Mouse (Mus musculus): ENCODE measurements around the gene Amelx. TPM values are rescaled to one million over a fixed set of nuclear protein-coding genes. Genes with fewer than 3 reads are reported as not detected.

The Amelx gene
- not detected in 2 replicates for polyA plus RNA-seq (2012; rRNA removed)

DNA sequence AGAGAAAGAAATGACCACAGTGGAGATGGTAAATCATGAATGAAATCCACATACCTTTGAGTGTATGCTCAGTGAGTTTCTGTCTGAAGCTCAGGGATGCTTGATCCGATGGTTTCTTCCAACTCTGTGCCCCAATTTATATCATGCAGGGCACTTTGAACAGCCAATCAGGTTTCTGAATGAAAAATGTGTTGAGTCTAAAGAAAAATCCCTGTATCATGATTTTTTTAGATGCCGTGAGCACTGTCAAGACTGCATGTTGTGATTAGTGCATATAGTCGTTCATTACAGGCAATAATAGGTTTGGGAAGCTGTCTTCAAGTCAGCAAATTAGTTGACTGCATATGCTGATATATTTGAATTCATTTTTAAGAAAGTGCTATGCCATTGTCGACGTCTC is at the start of gene Amelx:
Gene Amelx, minus strand, starts transcription at position 101 of the 400 bp plus-strand sequence.
- Histone ChIP-seq H3K4me3 (replicated peaks; ENCODE audit: extremely low read depth, low read depth, low read length) (no peak within 1 kb of the TSS), H3K4me1 (ENCODE audit: control insufficient read depth, insufficient read depth, low read length) (no peaks in the 10 kb centered on the region)
- no peak for TF ChIP-seq POLR2A (IDR thresholded peaks at IDR 0.05; ENCODE audit: borderline replicate concordance, extremely low read depth, low read depth, low read length)
- no peak for TF ChIP-seq CTCF (IDR thresholded peaks at IDR 0.05; ENCODE audit: insufficient read depth, low read length)
- DNase-seq: no peak
- 78% methylated on average over 5 of the region's 5 CpGs for WGBS

DNA sequence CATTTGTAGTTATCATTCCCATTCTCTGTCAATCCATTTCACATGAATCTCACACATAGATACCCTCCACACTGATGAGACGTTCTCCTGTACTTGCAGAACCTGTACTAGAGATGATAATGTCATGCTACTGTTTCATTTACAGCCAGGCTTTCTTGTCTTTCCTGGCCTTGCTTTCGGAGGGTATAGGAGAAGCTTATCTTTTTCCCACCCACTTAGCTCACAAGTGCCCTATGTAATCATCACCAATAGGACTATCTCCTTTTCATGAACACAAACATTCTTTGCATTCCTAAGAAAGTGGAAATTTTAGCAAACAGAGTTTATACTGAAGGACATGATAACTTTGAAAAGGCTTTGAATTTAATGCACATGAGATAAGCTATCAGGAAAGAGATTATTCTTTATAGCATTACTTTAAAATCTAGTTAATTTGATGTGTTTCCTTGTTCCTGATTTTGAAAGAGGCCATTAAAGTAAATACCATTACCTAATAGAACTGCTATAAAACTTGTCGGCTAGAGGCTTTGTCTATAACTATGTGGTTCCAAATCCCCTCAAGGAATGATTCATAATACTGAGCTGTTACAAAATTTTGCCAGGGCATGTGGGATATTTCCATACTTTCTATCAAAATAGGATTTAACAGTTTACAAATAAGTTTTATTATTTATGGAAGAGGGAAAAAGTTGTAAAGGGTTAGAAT is 35.5 kb upstream of the Amelx start:
- WGBS: 55% methylated on average over 3 of the region's 3 CpGs
- no peak overlapping the region for H3K4me3 ChIP-seq (replicated peaks; ENCODE audit: extremely low read depth, low read depth, low read length)
- DNase-seq: no peak
- no peak for TF ChIP-seq CTCF (IDR thresholded peaks at IDR 0.05; ENCODE audit: insufficient read depth, low read length)
- no peak for TF ChIP-seq POLR2A (IDR thresholded peaks at IDR 0.05; ENCODE audit: borderline replicate concordance, extremely low read depth, low read depth, low read length)
- H3K4me1 ChIP-seq (ENCODE audit: control insufficient read depth, insufficient read depth, low read length): no peaks in the 10 kb centered on the region

DNA sequence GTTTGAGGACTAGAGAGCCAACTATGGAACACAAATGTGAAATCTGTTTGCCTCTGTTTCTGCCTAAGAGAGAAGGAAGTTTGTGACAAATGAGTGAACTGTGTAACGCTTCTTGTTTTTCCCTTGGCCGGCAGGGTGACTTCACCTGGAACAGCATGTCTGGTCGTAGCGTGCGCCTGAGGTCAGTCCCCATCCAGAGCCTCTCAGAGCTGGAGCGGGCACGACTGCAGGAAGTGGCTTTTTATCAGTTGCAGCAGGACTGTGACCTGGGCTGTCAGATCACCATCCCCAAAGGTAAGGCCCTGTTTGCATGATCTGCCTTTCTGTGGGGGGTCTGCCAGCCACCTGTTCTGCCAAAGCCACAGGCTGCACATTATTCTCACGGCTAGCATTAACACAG is 33.1 kb upstream of the Amelx start:
- DNase-seq: no peak
- no peak for TF ChIP-seq CTCF (IDR thresholded peaks at IDR 0.05; ENCODE audit: insufficient read depth, low read length)
- no peak for TF ChIP-seq POLR2A (IDR thresholded peaks at IDR 0.05; ENCODE audit: borderline replicate concordance, extremely low read depth, low read depth, low read length)

DNA sequence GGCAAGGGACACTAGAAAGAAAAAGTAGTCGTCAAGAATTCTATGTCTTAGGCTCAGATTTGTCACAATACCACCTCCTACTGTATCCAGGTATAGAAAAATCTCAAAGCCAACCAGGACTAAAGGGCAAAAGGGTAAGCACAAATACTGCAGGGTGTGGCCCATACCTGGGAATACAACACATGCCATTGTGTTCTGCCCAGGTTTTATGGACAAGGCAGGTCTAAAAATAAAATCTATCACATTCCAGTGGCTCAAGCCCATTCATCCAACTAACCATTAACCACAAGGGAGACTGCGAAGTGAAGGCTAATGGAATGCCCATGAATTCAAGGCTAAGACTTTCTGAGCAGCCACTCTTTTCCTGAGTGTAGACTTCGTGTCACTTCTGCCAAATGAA is 23.0 kb upstream of the Amelx start:
- 54% methylated on average over 3 of the region's 3 CpGs for WGBS
- TF ChIP-seq CTCF (IDR thresholded peaks at IDR 0.05; ENCODE audit: insufficient read depth, low read length) (no peak), POLR2A (IDR thresholded peaks at IDR 0.05; ENCODE audit: borderline replicate concordance, extremely low read depth, low read depth, low read length) (no peak)
- DNase-seq: no peak
- Histone ChIP-seq H3K4me3 (replicated peaks; ENCODE audit: extremely low read depth, low read depth, low read length) (no peak overlapping the region), H3K4me1 (ENCODE audit: control insufficient read depth, insufficient read depth, low read length) (no peaks in the 10 kb centered on the region)

More for the DNA sequence above, 33.1 kb upstream of the Amelx start:
- no peaks in the 10 kb centered on the region; the same call in 1 of the 2 replicates for H3K4me1 ChIP-seq (ENCODE audit: control insufficient read depth, insufficient read depth, low read length)
- 58% methylated on average over 8 of the region's 8 CpGs for WGBS
- H3K4me3 ChIP-seq (replicated peaks; ENCODE audit: extremely low read depth, low read depth, low read length): no peak overlapping the region

GRCm38 (mm10) chrX:169178634-169179033 is 8.4 kb downstream of the Amelx start:
- 74% methylated on average over 2 of the region's 2 CpGs for WGBS
- Histone ChIP-seq H3K4me3 (replicated peaks; ENCODE audit: extremely low read depth, low read depth, low read length) (no peak overlapping the region), H3K4me1 (ENCODE audit: control insufficient read depth, insufficient read depth, low read length) (no peaks in the 10 kb centered on the region)
- DNase-seq: no peak
- TF ChIP-seq POLR2A (IDR thresholded peaks at IDR 0.05; ENCODE audit: borderline replicate concordance, extremely low read depth, low read depth, low read length): no peak
- TF ChIP-seq CTCF (IDR thresholded peaks at IDR 0.05; ENCODE audit: insufficient read depth, low read length): no peak

- WGBS: 38% methylated on average over 1 of the region's 1 CpGs
- Histone ChIP-seq H3K4me1 (ENCODE audit: control insufficient read depth, insufficient read depth, low read length) (no peaks in the 10 kb centered on the region), H3K4me3 (replicated peaks; ENCODE audit: extremely low read depth, low read depth, low read length) (no peak overlapping the region)
- no peak for DNase-seq
- TF ChIP-seq CTCF (IDR thresholded peaks at IDR 0.05; ENCODE audit: insufficient read depth, low read length) (no peak), POLR2A (IDR thresholded peaks at IDR 0.05; ENCODE audit: borderline replicate concordance, extremely low read depth, low read depth, low read length) (no peak)
Observed at GRCm38 (mm10) chrX:169173796-169174195, 13.2 kb downstream of the Amelx start.

- DNase-seq: no peak
- no peak overlapping the region for H3K4me3 ChIP-seq (replicated peaks; ENCODE audit: extremely low read depth, low read depth, low read length)
- H3K4me1 ChIP-seq (ENCODE audit: control insufficient read depth, insufficient read depth, low read length): no peaks in the 10 kb centered on the region
- whole genome bisulfite sequencing: 72% methylated on average over 2 of the region's 2 CpGs
- TF ChIP-seq POLR2A (IDR thresholded peaks at IDR 0.05; ENCODE audit: borderline replicate concordance, extremely low read depth, low read depth, low read length) (no peak), CTCF (IDR thresholded peaks at IDR 0.05; ENCODE audit: insufficient read depth, low read length) (no peak)
Observed at GRCm38 (mm10) chrX:169170981-169171380, 16.0 kb downstream of the Amelx start.

- TF ChIP-seq CTCF (IDR thresholded peaks at IDR 0.05; ENCODE audit: insufficient read depth, low read length) (no peak), POLR2A (IDR thresholded peaks at IDR 0.05; ENCODE audit: borderline replicate concordance, extremely low read depth, low read depth, low read length) (no peak)
Observed at GRCm38 (mm10) chrX:169158385-169158784, 28.6 kb downstream of the Amelx start.

GRCm38 (mm10) chrX:169153805-169154204 is 33.2 kb downstream of the Amelx start:
- TF ChIP-seq POLR2A (IDR thresholded peaks at IDR 0.05; ENCODE audit: borderline replicate concordance, extremely low read depth, low read depth, low read length) (no peak), CTCF (IDR thresholded peaks at IDR 0.05; ENCODE audit: insufficient read depth, low read length) (no peak)
- H3K4me3 ChIP-seq (replicated peaks; ENCODE audit: extremely low read depth, low read depth, low read length): no peak overlapping the region
- no peaks in the 10 kb centered on the region for H3K4me1 ChIP-seq (ENCODE audit: control insufficient read depth, insufficient read depth, low read length)
- no peak for DNase-seq

More at GRCm38 (mm10) chrX:169158385-169158784, 28.6 kb downstream of the Amelx start:
- no peak for DNase-seq
- 52% methylated on average over 6 of the region's 6 CpGs for WGBS
- Histone ChIP-seq H3K4me3 (replicated peaks; ENCODE audit: extremely low read depth, low read depth, low read length) (no peak overlapping the region), H3K4me1 (ENCODE audit: control insufficient read depth, insufficient read depth, low read length) (no peaks in the 10 kb centered on the region)

DNA sequence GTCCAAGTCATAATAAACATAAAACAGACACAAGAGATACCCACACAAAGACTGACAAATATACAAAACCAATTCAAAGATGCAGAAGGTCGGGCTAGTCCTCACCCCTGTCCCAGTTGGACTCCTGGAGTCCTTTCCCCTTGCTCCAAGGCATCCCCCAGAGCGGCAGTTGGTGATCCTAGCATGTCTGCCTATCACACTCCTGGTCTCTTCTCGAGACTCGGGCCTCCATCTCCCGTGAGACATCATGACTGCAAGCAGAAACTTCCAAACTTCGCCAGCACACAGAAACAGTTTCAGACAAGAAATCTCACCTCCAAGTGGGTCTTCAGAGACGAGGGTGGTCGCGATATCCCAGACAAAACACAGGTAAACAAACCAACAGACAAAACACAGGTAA is 46.5 kb downstream of the Amelx start:
- WGBS: 86% methylated on average over 9 of the region's 9 CpGs
- Histone ChIP-seq H3K4me1 (ENCODE audit: control insufficient read depth, insufficient read depth, low read length) (no peaks in the 10 kb centered on the region), H3K4me3 (replicated peaks; ENCODE audit: extremely low read depth, low read depth, low read length) (no peak overlapping the region)
- no peak for DNase-seq
- TF ChIP-seq CTCF (IDR thresholded peaks at IDR 0.05; ENCODE audit: insufficient read depth, low read length) (no peak), POLR2A (IDR thresholded peaks at IDR 0.05; ENCODE audit: borderline replicate concordance, extremely low read depth, low read depth, low read length) (no peak)

All from lung, adult 2 months (tissue).